Mouse (Mus musculus) subcutaneous adipose tissue, adult 2 months (tissue): ENCODE results near the gene Olfr1053. TPM values are rescaled to one million over a fixed set of nuclear protein-coding genes. Genes with fewer than 3 reads are reported as not detected.

ENCODE experiments used
- polyA plus RNA-seq: library from polyadenylated mRNA; depleted of rRNA; stranded (reverse); fragments of >200 nt; gene quantifications from 2 replicates; pipeline ENCODE4 v1.2.3, GENCODE M21; 2012; ENCODE audit warnings: low replicate concordance; rRNA removed

Olfr1053 gene
- not detected in 2 replicates for polyA plus RNA-seq

DNA sequence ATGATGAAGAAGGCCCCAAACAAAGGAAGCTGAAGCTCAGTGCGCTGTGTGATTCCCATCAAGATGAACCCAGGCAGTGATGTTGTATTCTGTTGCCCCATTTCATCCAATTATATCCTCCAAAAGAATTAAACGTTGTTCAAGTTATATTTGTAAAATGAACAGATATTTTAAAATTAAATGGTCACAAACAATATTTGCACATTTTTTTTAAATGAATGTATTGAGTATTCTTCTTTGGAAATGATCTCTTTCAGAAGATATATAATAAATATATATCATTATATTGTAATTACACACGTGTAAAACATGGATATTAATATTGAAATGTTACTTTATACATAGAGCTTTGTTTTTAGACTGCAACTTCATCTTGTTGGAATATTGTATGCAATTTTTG lies at the start of gene Olfr1053:
TSS of gene Olfr1053 (minus strand) at position 101 of the 400 bp plus-strand sequence.

DNA sequence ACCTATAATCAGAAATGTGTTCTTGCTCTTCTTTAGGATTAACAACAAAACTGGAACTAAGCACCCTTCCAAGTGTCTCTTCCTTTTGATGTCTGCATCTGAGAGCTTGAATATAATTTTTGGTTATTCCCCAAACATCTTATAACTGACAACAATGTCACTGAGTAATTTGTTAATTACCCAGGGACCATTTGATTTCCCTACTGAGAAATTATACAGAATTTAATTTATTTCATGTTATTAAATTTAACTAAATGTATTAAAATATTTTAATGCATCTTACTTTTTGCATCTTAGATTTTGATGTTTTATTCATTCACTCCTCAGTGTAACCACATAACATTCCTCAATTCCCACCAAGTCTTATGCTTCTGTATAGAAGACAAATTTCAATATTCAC lies 47.3 kb upstream of the Olfr1053 start, which contains the start of gene Olfr1056:
TSS of gene Olfr1056 (minus strand) at position 101 of the 400 bp plus-strand sequence.

DNA sequence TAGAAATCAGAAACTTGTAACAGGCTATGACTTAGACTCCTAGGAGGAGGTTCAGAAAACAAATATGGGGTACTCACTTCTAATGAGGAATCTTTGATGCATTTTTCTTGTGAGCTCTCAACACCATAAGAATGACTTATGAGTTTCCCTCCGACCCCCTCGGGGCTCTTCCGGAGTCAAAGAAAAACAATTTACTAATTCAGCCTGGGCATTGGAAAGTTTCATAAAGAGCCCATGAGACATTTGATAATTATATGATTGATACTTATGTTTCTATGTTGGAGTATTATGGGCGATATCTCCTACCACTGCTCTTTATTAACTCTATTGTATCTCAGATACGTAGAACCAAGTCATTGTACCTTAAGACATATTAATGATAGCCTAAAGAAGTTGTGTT lies 35.1 kb upstream of the Olfr1053 start, which contains the start of gene Olfr1055:
TSS of gene Olfr1055 (minus strand) at position 101 of the 400 bp plus-strand sequence.

DNA sequence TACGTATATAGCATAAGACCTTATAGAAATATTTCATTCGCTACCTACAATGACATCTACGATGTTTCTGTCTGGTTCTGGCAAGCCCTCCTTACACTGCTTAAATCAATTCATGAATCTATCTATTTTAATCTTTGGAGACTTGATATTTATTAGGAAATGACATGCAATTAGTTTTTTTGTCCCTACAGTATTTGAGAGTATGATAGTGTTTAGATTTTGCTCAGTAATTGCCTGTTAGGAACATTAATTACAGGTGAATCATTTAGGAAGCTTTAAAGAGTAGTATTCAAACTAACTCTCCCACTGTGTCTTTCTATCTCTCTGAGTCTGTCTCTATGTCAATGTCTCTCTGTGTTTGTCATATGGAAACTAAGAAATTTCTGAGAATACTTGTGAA lies 20.2 kb upstream of the Olfr1053 start, which contains the start of gene Olfr1054:
TSS of gene Olfr1054 (minus strand) at position 101 of the 400 bp plus-strand sequence.

DNA sequence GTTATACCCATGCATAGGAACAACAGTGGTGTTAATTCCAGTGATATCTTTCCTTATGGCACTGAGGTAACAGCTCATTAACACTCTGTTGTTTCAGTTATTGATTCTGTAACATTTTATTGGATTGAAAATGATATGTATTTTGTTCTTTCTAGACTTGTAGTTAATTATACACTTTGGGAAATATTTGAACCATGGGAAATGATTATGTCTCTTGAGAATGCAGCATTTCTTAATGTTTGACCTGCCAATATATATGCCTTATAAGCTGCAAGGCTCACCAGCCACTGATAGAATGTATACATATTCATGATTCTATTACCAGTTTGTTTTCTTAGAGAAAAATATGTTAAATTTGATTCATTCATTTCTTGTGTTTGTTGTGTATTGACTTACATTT lies 22.9 kb downstream of the Olfr1053 start, which contains the start of gene Olfr1052:
TSS of gene Olfr1052 (plus strand) at position 301 of the 400 bp plus-strand sequence.

DNA sequence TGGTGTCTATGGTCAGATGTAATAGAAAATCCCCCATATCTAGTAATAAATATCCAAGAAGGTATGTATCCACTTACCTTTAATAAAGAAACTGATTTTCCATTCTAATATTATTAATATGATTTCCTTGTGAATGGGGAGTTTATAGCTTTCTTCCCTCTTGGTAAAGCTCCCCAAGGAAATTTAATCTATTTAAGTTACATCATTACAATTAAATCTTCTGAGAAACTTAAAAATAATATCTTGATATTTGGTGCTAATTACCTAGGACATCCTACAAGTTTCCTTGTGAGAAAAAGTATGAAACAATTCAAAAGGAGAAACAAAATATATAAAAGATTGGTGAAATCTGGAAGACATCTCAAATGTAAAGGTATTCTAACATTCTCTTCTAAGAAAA lies 36.1 kb downstream of the Olfr1053 start, which contains the start of gene Olfr1051:
TSS of gene Olfr1051 (minus strand) at position 101 of the 400 bp plus-strand sequence.

Other genes with a start within 250 kb of the Olfr1053 start
- gene Olfr1036, start 241.3 kb downstream of the Olfr1053 start, polyA plus RNA-seq, result not detected in 2 replicates
- gene Olfr1037, start 227.9 kb downstream of the Olfr1053 start, polyA plus RNA-seq, result not detected in 2 replicates
- gene Olfr1039, start 179.4 kb downstream of the Olfr1053 start, polyA plus RNA-seq, result not detected in 2 replicates
- gene Olfr1040, start 168.6 kb downstream of the Olfr1053 start, polyA plus RNA-seq, result not detected in 2 replicates
- gene Olfr1042, start 153.4 kb downstream of the Olfr1053 start, polyA plus RNA-seq, result not detected in 2 replicates
- gene Olfr1043, start 147.8 kb downstream of the Olfr1053 start, polyA plus RNA-seq, result not detected in 2 replicates
- not detected in 2 replicates for gene Olfr1044, start 137.5 kb downstream of the Olfr1053 start, polyA plus RNA-seq
- not detected in 2 replicates for gene Olfr52, start 129.6 kb downstream of the Olfr1053 start, polyA plus RNA-seq
- gene Olfr1045, start 112.3 kb downstream of the Olfr1053 start, polyA plus RNA-seq, result not detected in 2 replicates
- gene Olfr1046, start 96.0 kb downstream of the Olfr1053 start, polyA plus RNA-seq, result not detected in 2 replicates
- gene Olfr1047, start 83.9 kb downstream of the Olfr1053 start, polyA plus RNA-seq, result not detected in 2 replicates
- not detected in 2 replicates for gene Olfr1048, start 75.0 kb downstream of the Olfr1053 start, polyA plus RNA-seq
- not detected in 2 replicates for gene Olfr1049, start 57.0 kb downstream of the Olfr1053 start, polyA plus RNA-seq
- not detected in 2 replicates for gene Olfr1051, start 36.2 kb downstream of the Olfr1053 start, polyA plus RNA-seq
- gene Olfr1052, start 22.8 kb downstream of the Olfr1053 start, polyA plus RNA-seq, result not detected in 2 replicates
- not detected in 2 replicates for gene Olfr1054, start 20.1 kb upstream of the Olfr1053 start, polyA plus RNA-seq
- gene Olfr1055, start 35.0 kb upstream of the Olfr1053 start, polyA plus RNA-seq, result not detected in 2 replicates
- not detected in 2 replicates for gene Olfr1056, start 47.2 kb upstream of the Olfr1053 start, polyA plus RNA-seq
- gene Olfr1057, start 63.1 kb upstream of the Olfr1053 start, polyA plus RNA-seq, result not detected in 2 replicates
- gene Olfr1058, start 73.3 kb upstream of the Olfr1053 start, polyA plus RNA-seq, result not detected in 2 replicates
- not detected in 2 replicates for gene Olfr1061, start 98.8 kb upstream of the Olfr1053 start, polyA plus RNA-seq
- not detected in 2 replicates for gene Olfr1062, start 111.5 kb upstream of the Olfr1053 start, polyA plus RNA-seq
- not detected in 2 replicates for gene Olfr1065, start 135.3 kb upstream of the Olfr1053 start, polyA plus RNA-seq
- gene Olfr1066, start 141.0 kb upstream of the Olfr1053 start, polyA plus RNA-seq, result not detected in 2 replicates
- not detected in 2 replicates for gene Olfr228, start 172.1 kb upstream of the Olfr1053 start, polyA plus RNA-seq
- not detected in 2 replicates for gene Olfr1076, start 193.2 kb upstream of the Olfr1053 start, polyA plus RNA-seq
- not detected in 2 replicates for gene Olfr1079, start 227.2 kb upstream of the Olfr1053 start, polyA plus RNA-seq
- not detected in 2 replicates for gene Olfr1080, start 243.0 kb upstream of the Olfr1053 start, polyA plus RNA-seq